Mouse (Mus musculus) MEL (cell line): ENCODE data around the gene Cdkn2a. TPM values are rescaled to one million over a fixed set of nuclear protein-coding genes. Genes with fewer than 3 reads are reported as not detected.
A peak's percentile ranks its signal among the peaks of the same experiment; 100 is the strongest.

Experiments used
- DNase-seq: peaks from one replicate; pipeline ENCODE4 v3.0.0; 2011; ENCODE audit warnings: low read depth, low spot score
- H3K27ac ChIP-seq: 2 replicates; pipeline ENCODE4 v1.5.1; 2012; ENCODE audit warnings: low read depth, mild to moderate bottlenecking, control low read depth, low read length, moderate library complexity; ENCODE audit not compliant: control insufficient read depth
- H3K27me3 ChIP-seq, 2 experiments: fragments of 150-350 bp in 1 of 2; sonication (generic) in 1 of 2; 2 replicates each; pipeline ENCODE4 v1.6.1; 2012; ENCODE audit warnings: low read length in 2 of 2, mild to moderate bottlenecking in 2 of 2, improper control_type of control experiment in 1 of 2, moderate library complexity in 1 of 2; ENCODE audit not compliant: insufficient read depth in 2 of 2, control insufficient read depth in 1 of 2
- H3K36me3 ChIP-seq, 2 experiments: 2 replicates each; pipeline ENCODE4 v1.6.1; 2012 to 2014; ENCODE audit warnings: low read length in 2 of 2, improper control_type of control experiment in 1 of 2, inconsistent platforms in 1 of 2, mild to moderate bottlenecking in 1 of 2; ENCODE audit not compliant: insufficient read depth in 2 of 2, control insufficient read depth in 1 of 2
- H3K4me1 ChIP-seq, 2 experiments: fragments of 150-350 bp in 1 of 2; sonication (generic) in 1 of 2; 2 replicates each; pipeline ENCODE4 v1.6.1; 2012; ENCODE audit warnings: low read length in 2 of 2, improper control_type of control experiment in 1 of 2, mild to moderate bottlenecking in 1 of 2; ENCODE audit not compliant: insufficient read depth in 2 of 2, control insufficient read depth in 1 of 2
- H3K4me3 ChIP-seq, 2 experiments: fragments of 150-350 bp in 1 of 2; sonication (generic) in 1 of 2; 2 replicates each; pipeline ENCODE4 v1.5.1; 2012; ENCODE audit warnings: low read depth in 2 of 2, low read length in 2 of 2, mild to moderate bottlenecking in 2 of 2, moderate library complexity in 2 of 2, control low read depth in 1 of 2, improper control_type of control experiment in 1 of 2; ENCODE audit not compliant: control insufficient read depth in 1 of 2, insufficient read depth in 1 of 2
- H3K79me2 ChIP-seq: 2 replicates; pipeline ENCODE4 v1.6.1; 2012; ENCODE audit warnings: mild to moderate bottlenecking, low read length, moderate library complexity; ENCODE audit not compliant: control insufficient read depth, poor library complexity, insufficient read depth
- H3K9ac ChIP-seq: 2 replicates; pipeline ENCODE4 v1.6.1; 2012; ENCODE audit warnings: low read depth, mild to moderate bottlenecking, control low read depth, low read length, moderate library complexity; ENCODE audit not compliant: control insufficient read depth, poor library complexity, severe bottlenecking
- H3K9me3 ChIP-seq: fragments of 150-350 bp; sonication (generic); replicated peaks from 2 replicates; pipeline ENCODE4 v1.6.1; 2012; ENCODE audit warnings: mild to moderate bottlenecking, low read length, improper control_type of control experiment, moderate library complexity; ENCODE audit not compliant: insufficient read depth
- BHLHE40 ChIP-seq: IDR thresholded peaks from 2 replicates; pipeline ENCODE4 v1.6.1; 2012; ENCODE audit warnings: low read depth, mild to moderate bottlenecking, inconsistent platforms, low read length, improper control_type of control experiment, borderline replicate concordance
- CHD1 ChIP-seq: IDR thresholded peaks from 2 replicates; pipeline ENCODE4 v1.6.1; 2012; ENCODE audit warnings: low read depth, mild to moderate bottlenecking, inconsistent platforms, low read length, improper control_type of control experiment
- CHD2 ChIP-seq: IDR thresholded peaks from 2 replicates; pipeline ENCODE4 v1.6.1; 2011; ENCODE audit warnings: low read length, improper control_type of control experiment
- CTCF ChIP-seq, 3 experiments: IDR thresholded peaks in 2 of 3; conservative IDR thresholded peaks in 1 of 3; 2 replicates each; pipeline ENCODE4 v1.5.1; 2011 to 2012; ENCODE audit warnings: low read length in 3 of 3, low read depth in 2 of 3, mild to moderate bottlenecking in 2 of 3, improper control_type of control experiment in 1 of 3, inconsistent platforms in 1 of 3, mixed read lengths in 1 of 3, moderate library complexity in 1 of 3; ENCODE audit not compliant: control insufficient read depth in 1 of 3, insufficient read depth in 1 of 3, poor library complexity in 1 of 3, severe bottlenecking in 1 of 3
- E2F4 ChIP-seq: IDR thresholded peaks from 2 replicates; pipeline ENCODE4 v1.6.1; 2011; ENCODE audit warnings: low read depth, low read length, improper control_type of control experiment, borderline replicate concordance
- ELF1 ChIP-seq: IDR thresholded peaks from 2 replicates; pipeline ENCODE4 v1.6.1; 2014; ENCODE audit warnings: low read depth, mild to moderate bottlenecking, inconsistent platforms, low read length, improper control_type of control experiment, moderate library complexity
- HCFC1 ChIP-seq: IDR thresholded peaks from 2 replicates; pipeline ENCODE4 v1.6.1; 2012; ENCODE audit warnings: low read depth, mild to moderate bottlenecking, inconsistent platforms, low read length, improper control_type of control experiment, moderate library complexity
- JUND ChIP-seq: IDR thresholded peaks from 2 replicates; pipeline ENCODE4 v1.6.1; 2011; ENCODE audit warnings: low read depth, mild to moderate bottlenecking, improper control_type of control experiment, low read length
- MAFK ChIP-seq: IDR thresholded peaks from 2 replicates; pipeline ENCODE4 v1.6.1; 2011; ENCODE audit warnings: low read depth, mild to moderate bottlenecking, low read length, improper control_type of control experiment, borderline replicate concordance
- MAX ChIP-seq: IDR thresholded peaks from 2 replicates; pipeline ENCODE4 v1.6.1; 2011; ENCODE audit warnings: low read length, improper control_type of control experiment
- MYB ChIP-seq: IDR thresholded peaks from 2 replicates; pipeline ENCODE4 v1.6.1; 2011; ENCODE audit warnings: mild to moderate bottlenecking, low read depth, low read length, improper control_type of control experiment
- NELFE ChIP-seq: IDR thresholded peaks from 2 replicates; pipeline ENCODE4 v1.6.1; 2011; ENCODE audit warnings: low read depth, low read length, improper control_type of control experiment
- POLR2AphosphoS5 ChIP-seq: IDR thresholded peaks from 2 replicates; pipeline ENCODE4 v1.6.1; 2012; ENCODE audit warnings: low read depth, borderline replicate concordance, mild to moderate bottlenecking, inconsistent platforms, low read length, moderate library complexity, mixed read lengths
- RAD21 ChIP-seq: IDR thresholded peaks from 2 replicates; pipeline ENCODE4 v1.6.1; 2011; ENCODE audit warnings: mild to moderate bottlenecking, low read depth, low read length, improper control_type of control experiment
- RCOR1 ChIP-seq: IDR thresholded peaks from 2 replicates; pipeline ENCODE4 v1.6.1; 2012; ENCODE audit warnings: low read depth, mild to moderate bottlenecking, inconsistent platforms, low read length, improper control_type of control experiment
- SIN3A ChIP-seq: IDR thresholded peaks from 2 replicates; pipeline ENCODE4 v1.6.1; 2012; ENCODE audit warnings: low read length, improper control_type of control experiment, inconsistent platforms
- TAL1 ChIP-seq: IDR thresholded peaks from 2 replicates; pipeline ENCODE4 v1.6.1; 2012; ENCODE audit warnings: mild to moderate bottlenecking, inconsistent platforms, low read length, moderate library complexity, mixed read lengths
- TBP ChIP-seq: IDR thresholded peaks from 2 replicates; pipeline ENCODE4 v1.8.0; 2011; ENCODE audit warnings: low read depth, low read length, improper control_type of control experiment
- UBTF ChIP-seq: IDR thresholded peaks from 2 replicates; pipeline ENCODE4 v1.6.1; 2012; ENCODE audit warnings: low read depth, mild to moderate bottlenecking, inconsistent platforms, low read length, improper control_type of control experiment, moderate library complexity, borderline replicate concordance; ENCODE audit not compliant: insufficient read depth
- USF1 ChIP-seq: IDR thresholded peaks from 2 replicates; pipeline ENCODE4 v1.6.1; 2014; ENCODE audit warnings: low read depth, mild to moderate bottlenecking, inconsistent platforms, low read length, improper control_type of control experiment, moderate library complexity
- USF2 ChIP-seq, 2 experiments: IDR thresholded peaks; 2 replicates each; pipeline ENCODE4 v1.6.1; 2011 to 2012; ENCODE audit warnings: improper control_type of control experiment in 2 of 2, low read length in 2 of 2, borderline replicate concordance in 1 of 2, inconsistent platforms in 1 of 2, low read depth in 1 of 2, mild to moderate bottlenecking in 1 of 2; ENCODE audit not compliant: insufficient read depth in 1 of 2
- ZKSCAN1 ChIP-seq: IDR thresholded peaks from 2 replicates; pipeline ENCODE4 v1.6.1; 2012; ENCODE audit warnings: low read depth, mild to moderate bottlenecking, inconsistent platforms, low read length, improper control_type of control experiment, moderate library complexity
- ZNF384 ChIP-seq: IDR thresholded peaks from 2 replicates; pipeline ENCODE4 v1.6.1; 2012; ENCODE audit warnings: low read depth, mild to moderate bottlenecking, inconsistent platforms, low read length, improper control_type of control experiment
- polyA plus RNA-seq, 2 experiments: library from polyadenylated mRNA; stranded (reverse) in 1 of 2; unstranded in 1 of 2; fragments of >175 nt in 1 of 2; fragments of >200 nt in 1 of 2; gene quantifications; 2 replicates each; pipeline versions ENCODE4 v1.2.1 to v1.2.4; 2012; ENCODE audit warnings: low replicate concordance in 2 of 2, low read depth in 1 of 2; ENCODE audit not compliant: insufficient read length in 2 of 2, insufficient read depth in 1 of 2, missing spikeins in 1 of 2
- total RNA-seq: library from RNA; depleted of rRNA; stranded (reverse); fragments of 300-350 nt; gene quantifications from 2 replicates; pipeline ENCODE4 v1.2.3, GENCODE M21; 2012

Cdkn2a gene
- total and polyA plus RNA-seq, 3 experiments, result 163 to 355 TPM; not detected in 1

DNA sequence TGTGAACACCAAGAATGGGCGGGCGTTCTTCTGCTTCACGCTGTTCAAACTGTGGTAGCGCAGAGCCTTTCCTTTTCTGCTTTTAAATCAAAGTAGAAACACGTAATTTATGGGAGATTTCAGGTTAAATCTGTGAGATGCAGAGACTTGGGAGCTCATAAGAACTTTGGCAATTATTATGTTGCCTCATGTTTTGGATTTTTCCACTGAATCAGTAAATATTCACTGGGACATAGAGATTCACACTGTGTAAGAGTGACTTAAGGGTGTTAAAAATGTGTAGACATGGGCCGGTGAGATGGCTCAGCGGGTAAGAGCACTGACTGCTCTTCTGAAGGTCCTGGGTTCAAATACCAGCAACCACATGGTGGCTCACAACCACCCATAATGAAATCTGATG, 8.8 kb downstream of the Cdkn2a start:
- TF ChIP-seq MAFK (no peak), ELF1 (no peak), MAX (no peak), JUND (no peak), TAL1 (no peak), HCFC1 (no peak), SIN3A (no peak), USF2 (IDR thresholded peaks at IDR 0.05; ENCODE audit: borderline replicate concordance in 1 of 2, insufficient read depth in 1 of 2, low read depth in 1 of 2, low read length in 2 of 2) (no peak), CHD2 (no peak), RAD21 (no peak), ZKSCAN1 (no peak), NELFE (no peak), TBP (peak; percentile 69), RCOR1 (peak; percentile 58; the same call in 1 of the 2 replicates), E2F4 (no peak)
- Histone ChIP-seq H3K4me3 (no peak overlapping the region), H3K27me3 (no peaks in the 10 kb centered on the region), H3K27ac (no peak overlapping the region), H3K79me2 (peaks cover 30% of the 10 kb centered on the region), H3K36me3 (peaks cover 0 to 45% of the 10 kb centered on the region in 2 experiments; a peak in 3 of 4 replicates), H3K4me1 (peaks cover 14 to 35% of the 10 kb centered on the region in 2 experiments), H3K9ac (no peak overlapping the region), H3K9me3 (no peaks in the 10 kb centered on the region)
- DNase-seq, result peak; percentile 43

DNA sequence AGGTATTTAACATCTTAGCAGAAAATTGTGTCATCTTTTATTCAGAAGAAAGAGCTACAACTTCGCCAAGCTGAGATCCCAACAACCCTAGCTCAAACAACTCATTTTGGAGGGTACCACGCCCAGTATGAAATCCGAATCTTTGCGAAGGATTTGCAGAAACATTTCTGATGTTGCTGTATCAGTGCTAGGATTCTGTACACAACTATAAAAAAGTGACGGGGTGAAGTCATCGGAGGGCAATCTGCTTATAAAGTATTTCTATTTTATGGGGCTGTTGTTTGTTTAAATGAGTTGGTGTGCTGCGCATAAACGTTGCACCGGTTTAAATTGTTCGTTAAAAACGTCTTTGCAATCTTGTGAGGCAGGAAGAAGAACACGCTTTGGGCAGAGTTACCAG, 11.8 kb downstream of the Cdkn2a start:
- TF ChIP-seq CTCF (IDR thresholded peaks at IDR 0.05 in 2 of 3, conservative IDR thresholded peaks at IDR 0.05 in 1 of 3; ENCODE audit: control insufficient read depth in 1 of 3, insufficient read depth in 1 of 3, low read depth in 2 of 3, low read length in 3 of 3, poor library complexity in 1 of 3, severe bottlenecking in 1 of 3) (no peak), BHLHE40 (no peak), ZKSCAN1 (no peak), POLR2AphosphoS5 (no peak), UBTF (no peak), MAFK (no peak), MYB (no peak), CHD1 (no peak), USF1 (no peak), ZNF384 (no peak), RAD21 (no peak), HCFC1 (no peak), MAX (no peak), NELFE (no peak)
- TF ChIP-seq, all 39 proteins: peak for 0
- peaks cover 0 to 27% of the 10 kb centered on the region in 2 experiments; a peak in 3 of 4 replicates for H3K36me3 ChIP-seq
- H3K9me3 ChIP-seq, result no peaks in the 10 kb centered on the region
- peaks cover 10% of the 10 kb centered on the region for H3K79me2 ChIP-seq
- no peaks in the 10 kb centered on the region for H3K27me3 ChIP-seq
- peaks cover 17 to 20% of the 10 kb centered on the region in 2 experiments for H3K4me1 ChIP-seq
- H3K9ac ChIP-seq, result peak overlapping the region; percentile 68
- H3K27ac ChIP-seq, result peak overlapping the region; percentile 1; the same call in 1 of the 2 replicates
- DNase-seq, result no peak
- H3K4me3 ChIP-seq, result peak overlapping the region; percentile 66 to 75
